Mouse (Mus musculus) lung, adult 2 months (tissue): Measurements from ENCODE around the gene Rnaseh2c.

Experiments used
- CTCF ChIP-seq: fragments of 200-500 bp; IDR thresholded peaks from 2 replicates; pipeline ENCODE4 v1.5.1; 2011; ENCODE audit warnings: mild to moderate bottlenecking, low read length, control low read depth; ENCODE audit not compliant: insufficient read depth
- POLR2A ChIP-seq: fragments of 200-500 bp; IDR thresholded peaks from 2 replicates; pipeline ENCODE4 v1.6.1; 2011; ENCODE audit warnings: low read depth, mild to moderate bottlenecking, control low read depth, low read length, borderline replicate concordance; ENCODE audit errors: extremely low read depth

DNA sequence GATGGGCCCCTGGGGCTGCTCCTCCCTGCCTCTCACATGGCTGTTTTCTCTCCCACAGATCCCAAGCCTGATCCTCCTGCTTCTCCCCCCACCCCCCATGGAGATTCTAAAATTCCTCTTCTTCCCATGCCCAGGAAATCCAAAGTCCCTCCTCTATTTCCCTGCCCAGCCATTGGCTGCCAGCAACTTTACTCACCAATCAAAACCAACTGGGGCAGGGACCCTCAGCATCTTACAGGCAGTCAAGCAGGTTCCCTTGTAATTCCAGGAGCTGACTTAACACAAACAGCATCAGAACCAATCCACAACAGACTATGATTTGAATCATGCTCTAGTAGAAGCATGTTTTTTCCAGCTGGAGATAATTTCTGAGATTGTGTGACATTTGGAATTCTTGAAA lies 28.2 kb downstream of the Rnaseh2c start:
- TF ChIP-seq POLR2A (no peak), CTCF (no peak)
